Mouse (Mus musculus) myocyte (in vitro differentiated cells): ENCODE measurements around the gene Pdss2.

Experiments
- CEBPB ChIP-seq: IDR thresholded peaks from 2 replicates; pipeline ENCODE4 v1.6.1; 2011; ENCODE audit warnings: mild to moderate bottlenecking, moderate library complexity; ENCODE audit not compliant: poor library complexity, insufficient read depth, severe bottlenecking
- E2F4 ChIP-seq: IDR thresholded peaks from one replicate; pipeline ENCODE4 v1.6.1; 2011; ENCODE audit warnings: mild to moderate bottlenecking, control low read depth, moderate library complexity; ENCODE audit not compliant: insufficient read depth
- MAX ChIP-seq: IDR thresholded peaks from one replicate; pipeline ENCODE4 v1.6.1; 2011; ENCODE audit warnings: low read depth, mild to moderate bottlenecking, control low read depth
- MYOG ChIP-seq, 3 experiments: IDR thresholded peaks; one replicate each; pipeline ENCODE4 v1.6.1; 2011; ENCODE audit warnings: control low read depth in 2 of 3, low read depth in 2 of 3, mild to moderate bottlenecking in 2 of 3; ENCODE audit not compliant: insufficient read length in 2 of 3, control insufficient read depth in 1 of 3, insufficient read depth in 1 of 3
- POLR2A ChIP-seq: IDR thresholded peaks from one replicate; pipeline ENCODE4 v1.6.1; 2011; ENCODE audit warnings: low read depth, mild to moderate bottlenecking, control low read depth, moderate library complexity; ENCODE audit not compliant: insufficient read length
- REST ChIP-seq: IDR thresholded peaks from one replicate; pipeline ENCODE4 v1.6.1; 2011; ENCODE audit warnings: mild to moderate bottlenecking, control low read depth, moderate library complexity; ENCODE audit not compliant: insufficient read depth, insufficient read length
- TCF12 ChIP-seq: IDR thresholded peaks from one replicate; pipeline ENCODE4 v1.6.1; 2011; ENCODE audit warnings: mild to moderate bottlenecking, control low read depth; ENCODE audit not compliant: poor library complexity, insufficient read depth, severe bottlenecking
- TCF3 ChIP-seq: IDR thresholded peaks from one replicate; pipeline ENCODE4 v1.6.1; 2011; ENCODE audit warnings: low read depth, control low read depth; ENCODE audit not compliant: insufficient read length
- USF1 ChIP-seq: IDR thresholded peaks from one replicate; pipeline ENCODE4 v1.6.1; 2011; ENCODE audit warnings: low read depth, mild to moderate bottlenecking, control low read depth, moderate library complexity

GRCm38 (mm10) chr10:43477459-43477858, 256.2 kb downstream of the Pdss2 start:
- no peak for TF ChIP-seq POLR2A
- no peak for TF ChIP-seq USF1
- TF ChIP-seq E2F4 = no peak
- no peak for TF ChIP-seq MAX
- no peak for TF ChIP-seq REST
- TF ChIP-seq TCF12 = no peak
- no peak for TF ChIP-seq MYOG (IDR thresholded peaks at IDR 0.05; ENCODE audit: control insufficient read depth in 1 of 3, insufficient read depth in 1 of 3, insufficient read length in 2 of 3, low read depth in 2 of 3)
- TF ChIP-seq CEBPB = no peak
- TF ChIP-seq TCF3 = no peak
